Mouse (Mus musculus) heart, postnatal 0 days (tissue): Measurements from ENCODE around the gene Lmbr1.

Source experiments
- CTCF ChIP-seq: IDR thresholded peaks from 2 replicates; pipeline ENCODE4 v1.5.1; 2016; ENCODE audit warnings: antibody characterized with exemption, control low read depth, low read depth
- EP300 ChIP-seq: IDR thresholded peaks from 2 replicates; pipeline ENCODE4 v1.6.1; 2016; ENCODE audit warnings: antibody characterized with exemption, low read depth

GRCm38 (mm10) chr5:29293194-29293593 lies 85.0 kb downstream of the Lmbr1 start:
- TF ChIP-seq CTCF: peak; percentile 83
- TF ChIP-seq EP300: no peak
